31 mouse cellular contexts compared by ENCODE assay signal in the genomic region with DNA sequence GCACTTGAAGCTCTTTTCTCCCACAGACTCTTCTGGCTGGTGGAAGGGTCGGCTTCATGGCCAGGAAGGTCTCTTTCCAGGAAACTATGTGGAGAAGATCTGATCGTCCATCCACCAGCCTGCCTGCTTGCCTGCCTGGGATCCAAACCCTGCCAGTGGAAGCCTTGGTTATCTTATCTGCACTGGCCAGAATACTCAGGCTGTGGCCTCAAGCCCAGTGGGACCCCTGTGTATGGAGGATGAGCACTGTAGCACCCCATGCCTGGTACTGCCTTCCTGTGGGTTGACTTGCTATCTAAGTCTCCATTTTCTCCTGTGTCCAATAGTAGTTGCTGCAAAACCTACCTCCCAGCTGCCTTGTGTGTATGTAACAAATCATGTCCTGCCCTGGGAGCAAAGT. TPM values are rescaled to one million over a fixed set of nuclear protein-coding genes. Genes with fewer than 3 reads are reported as not detected.
DNase-seq lines count a peak whose midpoint lies in the region; ATAC-seq and TF ChIP-seq lines count a peak whose summit lies in the region.
"Had no signal": no experiment of that assay in that cellular context is flagged by ENCODE, and none has a peak within 500 bp of the region (broad histone marks: within the 10 kb centered on the region; RNA-seq: fewer than 3 reads in every experiment).

No protein-coding gene starts in this region.

- H3K9ac ChIP-seq in liver, embryonic 11.5 days (ENCODE audit: low read depth, low read length): no peak overlapping the region
- H3K9ac ChIP-seq in liver, embryonic 14.5 days (replicated peaks): no peak overlapping the region
- no peak overlapping the region for H3K9ac ChIP-seq in midbrain, embryonic 14.5 days (replicated peaks; ENCODE audit: low read length)
- H3K9ac ChIP-seq: embryonic facial prominence, embryonic 12.5 days; heart, embryonic 12.5 days; intestine, embryonic 15.5 days; lung, embryonic 14.5 days; midbrain, embryonic 15.5 days; neural tube, embryonic 15.5 days had no signal

- no peak overlapping the region for H3K27ac ChIP-seq in liver, embryonic 11.5 days (ENCODE audit: low read depth, low read length)
- no peak overlapping the region for H3K27ac ChIP-seq in liver, embryonic 14.5 days
- H3K27ac ChIP-seq in midbrain, embryonic 14.5 days (replicated peaks; ENCODE audit: low read depth, low read length): no peak overlapping the region
- H3K27ac ChIP-seq: embryonic facial prominence, embryonic 12.5 days; hindbrain, embryonic 10.5 days; hindbrain, postnatal 0 days; intestine, embryonic 15.5 days; kidney, postnatal 0 days; midbrain, embryonic 15.5 days; neural tube, embryonic 15.5 days had no signal

- no peak for TF ChIP-seq CTCF in liver, embryonic 14.5 days (IDR thresholded peaks at IDR 0.05; ENCODE audit: low read depth)

- H3K4me1 ChIP-seq in megakaryocyte, embryonic 14.5 days: peaks cover 52% of the 10 kb centered on the region
- peaks cover 9% of the 10 kb centered on the region for H3K4me1 ChIP-seq in liver, embryonic 11.5 days (replicated peaks; ENCODE audit: control insufficient read depth, insufficient read depth, low read length)
- H3K4me1 ChIP-seq in liver, embryonic 14.5 days (replicated peaks; ENCODE audit: control insufficient read depth in 2 of 2, insufficient read depth in 2 of 2, low read length in 1 of 2): peaks cover 0 to 13% of the 10 kb centered on the region in 2 experiments; a peak in 3 of 4 replicates
- no peaks in the 10 kb centered on the region for H3K4me1 ChIP-seq in midbrain, embryonic 14.5 days (ENCODE audit: control insufficient read depth, insufficient read depth, low read length)
- H3K4me1 ChIP-seq: embryonic facial prominence, embryonic 12.5 days; heart, embryonic 12.5 days; hindbrain, embryonic 10.5 days; intestine, embryonic 15.5 days; midbrain, embryonic 15.5 days; neural tube, embryonic 15.5 days had no signal

- TF ChIP-seq EP300 in liver, embryonic 14.5 days (IDR thresholded peaks at IDR 0.05; ENCODE audit: low read depth): no peak

- H3K4me3 ChIP-seq in megakaryocyte, embryonic 14.5 days (replicated peaks): peak overlapping the region; percentile 71
- H3K4me3 ChIP-seq in liver, embryonic 11.5 days (ENCODE audit: low read depth, low read length): no peak overlapping the region
- no peak overlapping the region for H3K4me3 ChIP-seq in liver, embryonic 14.5 days (ENCODE audit: insufficient read depth in 1 of 2, low read depth in 2 of 2, low read length in 2 of 2)
- no peak overlapping the region for H3K4me3 ChIP-seq in midbrain, embryonic 14.5 days (replicated peaks; ENCODE audit: low read depth, low read length)
- H3K4me3 ChIP-seq: embryonic facial prominence, embryonic 12.5 days; heart, embryonic 12.5 days; hindbrain, embryonic 10.5 days; intestine, embryonic 15.5 days; midbrain, embryonic 15.5 days; neural tube, embryonic 15.5 days had no signal

- DNase-seq in liver, embryonic 11.5 days (ENCODE audit: low spot score): no peak
- DNase-seq in liver, embryonic 14.5 days (ENCODE audit: low read depth in 3 of 3, low spot score in 3 of 3): peak in 1 of 3 experiments; percentile 16
- DNase-seq in midbrain, embryonic 14.5 days: no peak
- DNase-seq in urinary bladder, postnatal 36 days (ENCODE audit: low spot score in 2 of 2): no peak
- DNase-seq: adrenal gland, postnatal 36 days; B cell, adult 2 months; cerebellum, adult 2 months; cerebellum, postnatal 14 days; gastrocnemius, postnatal 25 days; heart, adult 18-20 months; kidney, adult 2 months; kidney, postnatal 4 days; layer of hippocampus, postnatal 36 days; left cerebral cortex, postnatal 4 days; lung, embryonic 14.5 days; lung, postnatal 14 days; retina, postnatal 1 day; right cerebral cortex, postnatal 14 days; thymus, adult 2 months; thymus, postnatal 4 days had no signal

- peaks cover 15% of the 10 kb centered on the region for H3K36me3 ChIP-seq in megakaryocyte, embryonic 14.5 days (replicated peaks; ENCODE audit: low read length)
- H3K36me3 ChIP-seq in liver, embryonic 11.5 days (ENCODE audit: control insufficient read depth, insufficient read depth, low read length): no peaks in the 10 kb centered on the region
- H3K36me3 ChIP-seq in liver, embryonic 14.5 days (replicated peaks; ENCODE audit: control insufficient read depth, insufficient read depth, low read depth): no peaks in the 10 kb centered on the region
- H3K36me3 ChIP-seq in midbrain, embryonic 14.5 days (ENCODE audit: control insufficient read depth, insufficient read depth, low read length): no peaks in the 10 kb centered on the region
- H3K36me3 ChIP-seq: embryonic facial prominence, embryonic 12.5 days; heart, embryonic 12.5 days; hindbrain, embryonic 10.5 days; intestine, embryonic 15.5 days; midbrain, embryonic 15.5 days; neural tube, embryonic 15.5 days had no signal

- no peaks in the 10 kb centered on the region for H3K27me3 ChIP-seq in megakaryocyte, embryonic 14.5 days (replicated peaks)
- H3K27me3 ChIP-seq in liver, embryonic 11.5 days (replicated peaks; ENCODE audit: control insufficient read depth, insufficient read depth, low read length): no peaks in the 10 kb centered on the region
- H3K27me3 ChIP-seq in liver, embryonic 14.5 days (ENCODE audit: control insufficient read depth, insufficient read depth, low read length): no peaks in the 10 kb centered on the region
- H3K27me3 ChIP-seq in midbrain, embryonic 14.5 days (ENCODE audit: control insufficient read depth, insufficient read depth, low read length): no peaks in the 10 kb centered on the region
- H3K27me3 ChIP-seq: embryonic facial prominence, embryonic 12.5 days; heart, embryonic 12.5 days; intestine, embryonic 15.5 days; midbrain, embryonic 15.5 days; neural tube, embryonic 15.5 days had no signal

- peaks cover 11% of the 10 kb centered on the region for H3K9me3 ChIP-seq in megakaryocyte, embryonic 14.5 days
- H3K9me3 ChIP-seq in liver, embryonic 11.5 days (ENCODE audit: control insufficient read depth, low read length): no peaks in the 10 kb centered on the region
- H3K9me3 ChIP-seq in liver, embryonic 14.5 days (ENCODE audit: control insufficient read depth, low read length): no peaks in the 10 kb centered on the region
- no peaks in the 10 kb centered on the region for H3K9me3 ChIP-seq in midbrain, embryonic 14.5 days (ENCODE audit: control insufficient read depth, low read length)
- H3K9me3 ChIP-seq: embryonic facial prominence, embryonic 12.5 days; heart, embryonic 12.5 days; hindbrain, embryonic 10.5 days; intestine, embryonic 15.5 days; midbrain, embryonic 15.5 days; neural tube, embryonic 15.5 days had no signal

- ATAC-seq in megakaryocyte, adult 5-6 weeks (ENCODE audit: poor library complexity, severe bottlenecking): no peak
- ATAC-seq in liver, embryonic 11.5 days (replicated peaks; ENCODE audit: low FRiP score): peak; percentile 90
- peak; percentile 73; the same call in 1 of the 2 replicates for ATAC-seq in liver, embryonic 14.5 days (ENCODE audit: insufficient read depth)
- no peak for ATAC-seq in midbrain, embryonic 14.5 days (ENCODE audit: low FRiP score, low TSS enrichment)
- ATAC-seq: forebrain, embryonic 14.5 days; hindbrain, postnatal 0 days; intestine, embryonic 15.5 days; midbrain, embryonic 15.5 days had no signal

- WGBS in liver, embryonic 11.5 days: 44% methylated on average over 2 of the region's 2 CpGs
- WGBS in liver, embryonic 14.5 days (ENCODE audit: insufficient replicate concordance): 10% methylated on average over 2 of the region's 2 CpGs
- WGBS in midbrain, embryonic 14.5 days: 83% methylated on average over 2 of the region's 2 CpGs

- peak overlapping the region; percentile 27; the same call in 1 of the 2 replicates for H3K4me2 ChIP-seq in liver, embryonic 11.5 days
- no peak overlapping the region; the same call in 1 of the 2 replicates for H3K4me2 ChIP-seq in liver, embryonic 14.5 days (ENCODE audit: low read depth)
- H3K4me2 ChIP-seq in midbrain, embryonic 14.5 days (ENCODE audit: low read length): no peak overlapping the region
- H3K4me2 ChIP-seq: embryonic facial prominence, embryonic 12.5 days; heart, embryonic 12.5 days; intestine, embryonic 15.5 days; lung, embryonic 14.5 days; midbrain, embryonic 15.5 days; neural tube, embryonic 15.5 days had no signal

RNA-seq across cellular contexts. Expression of a gene that starts 21.6 kb away (rescaled TPM):
- polyA plus RNA-seq in megakaryocyte, embryonic 14.5 days (2012; ENCODE audit: insufficient read depth, low replicate concordance): 135 and 166 TPM in 2 replicates
- total RNA-seq in megakaryocyte, adult 5-6 weeks (2015): 63.1 and 65.6 TPM in 2 replicates
- 29.2 and 29.4 TPM in 2 replicates for total RNA-seq in megakaryocyte, adult 5-6 weeks (2017)
- 59.8 and 61.4 TPM in 2 replicates for polyA plus RNA-seq in liver, embryonic 11.5 days (2014; fragmentation: Nextera tagmentation; extraction: Ambion mirVana)
- polyA plus RNA-seq in liver, embryonic 14.5 days (2012; rRNA removed): 22.7 and 28.9 TPM in 2 replicates
- polyA plus RNA-seq in liver, embryonic 14.5 days (2014; fragmentation: Nextera tagmentation; extraction: Ambion mirVana): 24.6 and 26.5 TPM in 2 replicates
- polyA plus RNA-seq in midbrain, embryonic 14.5 days (2014; fragmentation: Nextera tagmentation; extraction: Ambion mirVana): 91.4 and 115 TPM in 2 replicates

RNA-seq across cellular contexts. Expression of a gene that starts 30.6 kb away (rescaled TPM):
- 1.9 and 3.6 TPM in 2 replicates for polyA plus RNA-seq in megakaryocyte, embryonic 14.5 days (2012; ENCODE audit: insufficient read depth, low replicate concordance)
- total RNA-seq in megakaryocyte, adult 5-6 weeks (2015): 111 and 127 TPM in 2 replicates
- total RNA-seq in megakaryocyte, adult 5-6 weeks (2017): 29.6 and 34.3 TPM in 2 replicates
- 0.82 and 1.6 TPM in 2 replicates for polyA plus RNA-seq in liver, embryonic 11.5 days (2014; fragmentation: Nextera tagmentation; extraction: Ambion mirVana)
- polyA plus RNA-seq in liver, embryonic 14.5 days (2012; rRNA removed): 1.1 and 1.6 TPM in 2 replicates
- polyA plus RNA-seq in liver, embryonic 14.5 days (2014; fragmentation: Nextera tagmentation; extraction: Ambion mirVana): 1.6 and 2.8 TPM in 2 replicates
- 0.73 and 1.4 TPM in 2 replicates for polyA plus RNA-seq in midbrain, embryonic 14.5 days (2014; fragmentation: Nextera tagmentation; extraction: Ambion mirVana)
- total RNA-seq: gastrocnemius, postnatal 25 days; hindbrain, postnatal 0 days had no signal

RNA-seq across cellular contexts. Expression of a gene that starts 51.8 kb away (rescaled TPM):
- 5.5 and 19.9 TPM in 2 replicates for polyA plus RNA-seq in megakaryocyte, embryonic 14.5 days (2012; ENCODE audit: insufficient read depth, low replicate concordance)
- total RNA-seq in megakaryocyte, adult 5-6 weeks (2015): 151 and 157 TPM in 2 replicates
- 380 and 381 TPM in 2 replicates for total RNA-seq in megakaryocyte, adult 5-6 weeks (2017)
- 8.1 and 9.8 TPM in 2 replicates for polyA plus RNA-seq in liver, embryonic 11.5 days (2014; fragmentation: Nextera tagmentation; extraction: Ambion mirVana)
- 3.2 and 4.5 TPM in 2 replicates for polyA plus RNA-seq in liver, embryonic 14.5 days (2012; rRNA removed)
- polyA plus RNA-seq in liver, embryonic 14.5 days (2014; fragmentation: Nextera tagmentation; extraction: Ambion mirVana): 4.7 and 5.9 TPM in 2 replicates
- polyA plus RNA-seq in midbrain, embryonic 14.5 days (2014; fragmentation: Nextera tagmentation; extraction: Ambion mirVana): 0.72 and 1.8 TPM in 2 replicates

Comparison
In these comparisons a context has a peak if more than half of its experiments do, and no peak if none do; other contexts are left out.
1. ATAC-seq: peak in liver, embryonic 11.5 days (single experiment) and liver, embryonic 14.5 days (single experiment); none in megakaryocyte, adult 5-6 weeks (single experiment) and midbrain, embryonic 14.5 days (single experiment).